Mouse (Mus musculus): ENCODE data around the gene Cox6a1. TPM values are rescaled to one million over a fixed set of nuclear protein-coding genes. Genes with fewer than 3 reads are reported as not detected.
"Not testable (repeated sequence)": the region's sequence is repeated elsewhere in the genome, so short reads cannot be mapped to it uniquely, and the experiment has no call there.

Gene Cox6a1
- total RNA-seq, 2 experiments from 2014 or later = 489 to 518 TPM

DNA sequence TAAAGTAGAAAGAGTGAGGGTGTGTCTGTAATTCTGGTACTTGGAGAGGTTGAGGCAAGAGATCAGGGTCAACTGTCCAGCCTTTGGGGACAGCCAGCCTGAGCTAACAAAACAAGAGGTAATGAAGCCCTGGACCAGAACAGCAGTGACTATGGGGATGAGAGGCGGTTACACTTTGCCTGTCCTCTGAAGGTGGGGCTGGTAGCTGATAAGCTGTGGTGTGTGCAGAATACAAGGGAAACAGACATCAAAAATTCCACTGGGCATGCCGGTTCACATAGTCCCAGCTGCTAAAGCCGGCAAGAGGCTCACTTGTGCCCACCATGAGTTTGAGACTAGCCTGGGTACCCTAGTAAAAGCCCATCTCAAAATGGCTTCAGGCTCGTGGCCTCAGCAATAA lies 36.4 kb downstream of the Cox6a1 start:
- intact Hi-C loops (cut with DNase I) = no loop called here
- DNase-seq = no peak

GRCm38 (mm10) chr5:115302190-115302589 lies 46.6 kb downstream of the Cox6a1 start:
- intact Hi-C loops (cut with DNase I); DNase-seq: not testable (repeated sequence)

DNA sequence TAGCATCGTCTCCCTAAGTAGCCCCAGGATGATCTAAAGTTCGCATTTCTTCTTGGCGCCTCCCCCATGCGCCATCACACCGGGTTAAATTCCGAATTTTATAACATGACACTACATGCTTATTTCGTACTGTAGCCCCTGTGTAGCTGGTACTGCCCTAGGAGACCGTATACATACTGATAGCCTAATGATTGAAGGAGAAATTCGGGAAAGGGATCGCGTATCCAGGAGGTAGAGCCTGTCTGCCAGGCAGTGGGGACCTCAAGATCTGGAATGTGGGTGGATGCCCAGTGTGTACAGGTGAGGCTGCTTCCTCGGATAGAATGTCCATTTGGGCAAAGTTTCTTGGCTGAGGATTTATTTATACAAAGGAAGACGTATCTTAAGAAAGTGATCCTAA lies 47.2 kb downstream of the Cox6a1 start:
- intact Hi-C loops (cut with DNase I) = loop anchor here (2.0 kb wide), 1 partner anchor 25 kb away; the partner anchor contains the start of gene Srsf9
- DNase-seq = no peak

DNA sequence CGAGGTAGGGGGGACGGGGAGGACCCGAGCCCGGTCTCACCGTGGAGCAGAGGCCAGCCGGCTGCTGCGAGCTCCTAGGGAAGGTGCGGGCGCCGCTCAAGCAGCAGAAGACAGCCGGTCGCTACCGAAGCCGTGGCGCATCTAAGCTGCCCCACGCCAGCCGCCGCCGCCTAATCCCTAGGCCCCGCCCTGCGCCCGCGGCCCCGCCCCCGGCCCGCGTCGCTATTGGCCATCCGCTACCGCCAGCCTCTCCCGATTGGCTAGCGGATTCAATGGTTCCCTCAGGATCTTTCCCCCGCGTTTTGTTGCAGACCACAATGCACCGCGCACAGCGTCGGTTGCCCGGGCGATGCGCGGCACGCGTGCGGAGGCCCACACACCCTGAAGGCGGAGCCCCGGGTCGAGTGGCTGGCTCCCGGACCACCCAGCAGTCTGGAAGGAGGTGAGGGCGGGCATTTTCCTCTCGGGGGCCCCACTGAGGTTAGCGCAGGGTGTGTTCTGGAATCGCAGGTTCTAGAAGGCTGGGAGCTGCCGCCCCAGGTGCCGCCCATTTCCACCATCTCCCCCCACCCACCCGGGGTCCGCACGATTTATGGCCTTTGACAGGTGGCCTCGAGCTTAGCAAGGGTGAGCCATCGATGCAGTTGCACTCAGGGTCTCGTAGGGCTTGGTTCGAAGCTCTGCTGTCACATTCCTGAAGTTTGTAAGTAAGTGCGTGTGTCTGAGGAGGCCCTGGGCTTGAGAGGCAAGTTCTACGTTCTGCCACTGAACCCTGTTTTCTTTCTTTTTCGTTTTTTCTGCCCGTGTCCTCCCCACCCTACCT lies 47.8 kb downstream of the Cox6a1 start, which contains the start of gene Dynll1:
Dynll1 (minus strand) TSS at position 208 of the 823 bp plus-strand sequence.
- intact Hi-C loops (cut with DNase I) = loop anchor here (2.0 kb wide), 1 partner anchor 26 kb away; the partner anchor contains the start of gene Srsf9

DNA sequence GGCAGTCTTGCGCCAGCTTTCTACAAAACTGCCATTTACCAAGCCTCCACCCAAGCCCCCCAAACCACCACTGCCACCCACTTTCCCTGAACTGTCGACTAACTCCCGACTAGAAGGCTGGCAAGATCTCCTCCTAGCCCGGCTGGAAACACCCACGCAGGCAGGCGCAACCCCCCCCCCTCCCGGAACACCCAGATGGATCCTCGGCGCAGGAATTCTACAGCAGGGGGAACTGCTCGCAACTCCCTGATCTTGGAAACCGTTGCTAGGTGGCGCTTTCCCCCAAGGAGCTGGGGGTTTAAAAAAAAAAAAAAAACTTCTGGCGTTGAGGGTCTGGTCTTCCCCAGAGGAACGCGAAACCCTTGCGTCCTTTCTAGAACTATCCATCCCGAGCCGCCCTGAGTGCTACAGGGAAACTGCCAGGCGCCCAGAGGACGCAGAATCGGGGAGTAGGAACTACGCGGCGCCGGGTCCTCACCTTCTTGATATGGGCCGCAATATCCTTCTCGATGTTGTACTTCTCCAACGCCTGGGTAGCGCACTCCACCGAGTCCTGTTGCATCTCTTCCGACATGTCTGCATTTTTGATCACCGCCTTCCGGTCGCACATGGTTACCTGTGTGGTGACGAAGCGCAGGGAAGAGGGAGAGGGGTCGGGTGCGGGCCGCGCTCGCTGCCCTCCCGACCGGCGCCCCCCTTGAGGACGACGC lies 48.6 kb downstream of the Cox6a1 start:
- intact Hi-C loops (cut with DNase I) = loop anchor here (2.0 kb wide), 1 partner anchor 27 kb away; the partner anchor contains the start of gene Srsf9
- DNase-seq = peak; percentile 67

More for the DNA sequence above, 47.8 kb downstream of the Cox6a1 start, which contains the start of gene Dynll1:
- DNase-seq = peak; percentile 99

DNA sequence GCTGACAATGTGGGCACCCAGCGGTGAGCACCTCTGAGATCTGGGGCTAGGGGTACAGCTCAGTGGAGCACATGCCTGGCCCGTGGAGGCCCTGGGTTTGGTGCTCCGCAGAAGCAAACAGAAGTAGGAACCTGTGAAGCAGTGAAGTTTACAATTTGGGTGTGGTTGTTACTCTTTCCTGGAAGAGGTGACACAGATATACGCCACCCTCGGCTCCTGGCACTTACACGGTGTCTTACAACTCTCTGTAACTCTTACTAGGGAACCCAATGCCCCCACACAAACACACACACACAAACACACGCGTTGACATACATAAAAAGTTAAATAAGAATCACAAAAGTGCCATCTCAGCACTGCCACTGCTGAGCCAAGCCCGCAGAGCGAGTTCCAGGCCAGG lies 52.4 kb downstream of the Cox6a1 start:
- intact Hi-C loops (cut with DNase I) = loop anchor here (10.0 kb wide), 1 partner anchor 148 kb away; no protein-coding TSS in a partner anchor

More for the DNA sequence above, 52.4 kb downstream of the Cox6a1 start:
- no peak for DNase-seq

Other genes starting within 250 kb of the Cox6a1 start
- 1 to 10 TPM; 9.1 to 9.4 TPM for gene Acads, start 229.6 kb downstream of the Cox6a1 start, total RNA-seq (2021)
- gene Unc119b, start 214.0 kb downstream of the Cox6a1 start, total RNA-seq (2021) = 10 to 100 TPM; 22.4 to 25.6 TPM
- 10 to 100 TPM; 59.5 to 79.4 TPM for gene Mlec, start 190.8 kb downstream of the Cox6a1 start, total RNA-seq (2021)
- gene Cabp1, start 154.6 kb downstream of the Cox6a1 start, total RNA-seq (2021) = 10 to 100 TPM; 67.0 to 67.2 TPM
- gene Pop5, start 113.1 kb downstream of the Cox6a1 start, total RNA-seq (2021) = 10 to 100 TPM; 27.4 to 31.8 TPM
- 100 to 1,000 TPM; 262 to 280 TPM for gene Rnf10, start 76.1 kb downstream of the Cox6a1 start, total RNA-seq (2021)
- 10 to 100 TPM; 29.7 to 33.8 TPM for gene Coq5, start 69.3 kb downstream of the Cox6a1 start, total RNA-seq (2021)
- 100 to 1,000 TPM; 678 to 766 TPM for gene Dynll1, start 48.0 kb downstream of the Cox6a1 start, total RNA-seq (2021)
- 10 to 100 TPM; 58.7 to 59.4 TPM for gene Srsf9, start 21.8 kb downstream of the Cox6a1 start, total RNA-seq (2021)
- gene Gatc, start 7.8 kb downstream of the Cox6a1 start, total RNA-seq (2021) = 10 to 100 TPM; 29.6 to 29.7 TPM
- gene Triap1, start 7.8 kb downstream of the Cox6a1 start, total RNA-seq (2021) = 10 to 100 TPM; 30.3 to 30.5 TPM
- gene Msi1, start 80.6 kb upstream of the Cox6a1 start, total RNA-seq (2021) = 100 to 1,000 TPM; 110 to 114 TPM
- gene Pla2g1b, start 117.3 kb upstream of the Cox6a1 start, total RNA-seq (2021) = not detected
- 10 to 100 TPM; 28.4 to 31.5 TPM for gene Sirt4, start 135.7 kb upstream of the Cox6a1 start, total RNA-seq (2021)
- 10 to 100 TPM; 23.9 to 24.7 TPM for gene Pxn, start 157.7 kb upstream of the Cox6a1 start, total RNA-seq (2021)
- 100 to 1,000 TPM; 657 to 680 TPM for gene Rplp0, start 210.5 kb upstream of the Cox6a1 start, total RNA-seq (2021)
- 10 to 100 TPM; 85.8 to 87.0 TPM for gene Gcn1l1, start 216.3 kb upstream of the Cox6a1 start, total RNA-seq (2021)